Mouse (Mus musculus): ENCODE results near the gene Ackr1.

GRCm38 (mm10) chr1:173323839-173324585, 9.5 kb downstream of the Ackr1 start:
- TF ChIP-seq EP300 (optimal IDR thresholded peaks at IDR 0.05), result no peak
- peak; percentile 77 for TF ChIP-seq CTCF (IDR thresholded peaks at IDR 0.05; ENCODE audit: low read depth)
